Mouse (Mus musculus): ENCODE results near the gene Tmie.
"Not testable (repeated sequence)": the region's sequence is repeated elsewhere in the genome, so short reads cannot be mapped to it uniquely, and the experiment has no call there.

Tmie gene

DNA sequence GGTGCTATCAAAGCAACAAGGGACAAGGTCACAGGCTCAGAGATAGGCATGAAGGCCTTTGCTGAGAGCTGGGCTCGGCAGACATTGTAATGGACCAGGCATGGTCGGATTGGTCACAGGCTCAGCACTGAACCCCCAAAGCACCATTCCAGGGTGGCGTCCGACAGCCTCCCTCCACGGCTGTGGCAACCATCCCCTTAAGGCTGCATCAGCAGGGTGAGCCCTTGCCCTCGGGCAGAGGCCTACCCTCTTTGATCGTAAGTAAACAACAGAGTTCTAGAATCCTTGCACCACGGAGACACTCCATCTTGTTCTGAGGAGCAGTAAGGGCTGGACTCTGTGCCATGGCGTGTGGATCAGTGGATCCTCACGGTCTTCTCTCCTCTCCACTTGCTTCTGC, 35.7 kb downstream of the Tmie start, which contains the start of gene Prss46:
Gene Prss46 (plus strand): TSS at position 301 of the 400 bp plus-strand sequence.
- DNase-seq (ENCODE audit: extremely low read depth, insufficient read length, low spot score): no peak

DNA sequence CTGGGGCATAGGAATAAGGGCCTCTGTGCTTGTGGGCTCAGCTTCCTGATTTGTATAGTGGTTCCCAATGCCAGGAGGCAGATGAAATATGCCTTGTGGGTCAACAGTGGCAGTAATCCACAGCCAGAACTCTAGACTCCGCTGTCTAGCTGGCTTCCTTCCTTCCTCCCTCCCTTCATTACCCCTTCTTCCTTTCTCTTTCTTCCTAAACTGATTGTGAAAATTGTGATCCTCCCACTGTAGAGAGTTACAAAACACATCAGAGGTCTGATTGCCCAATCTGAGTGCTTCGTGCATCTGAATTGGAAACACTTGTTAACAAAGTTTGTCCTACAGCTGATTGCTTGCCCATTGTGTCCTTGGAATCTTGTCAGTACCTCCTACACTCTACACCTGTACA, 38.5 kb downstream of the Tmie start:
- no peak for DNase-seq (ENCODE audit: extremely low read depth, insufficient read length, low spot score)

DNA sequence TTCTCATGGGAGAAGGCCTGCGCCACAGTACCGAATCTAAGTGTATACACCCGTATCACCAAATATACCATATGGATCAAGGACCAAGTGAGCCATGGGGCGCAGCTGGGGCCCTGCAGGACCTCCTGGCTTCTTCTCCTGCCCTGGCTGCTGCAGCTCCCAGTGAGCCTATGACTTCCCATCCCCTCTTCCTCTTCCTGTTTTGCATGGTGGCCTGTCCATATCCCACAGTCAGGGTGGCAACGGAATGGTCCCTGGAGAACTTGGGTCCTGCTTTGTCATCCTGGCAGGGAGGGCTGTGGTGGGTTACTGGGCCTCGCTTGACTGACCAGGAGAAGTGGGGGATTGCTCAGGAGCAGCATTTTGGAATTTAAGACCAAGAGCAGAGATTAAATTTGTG, 39.0 kb downstream of the Tmie start:
- no peak for DNase-seq (ENCODE audit: extremely low read depth, insufficient read length, low spot score)

DNA sequence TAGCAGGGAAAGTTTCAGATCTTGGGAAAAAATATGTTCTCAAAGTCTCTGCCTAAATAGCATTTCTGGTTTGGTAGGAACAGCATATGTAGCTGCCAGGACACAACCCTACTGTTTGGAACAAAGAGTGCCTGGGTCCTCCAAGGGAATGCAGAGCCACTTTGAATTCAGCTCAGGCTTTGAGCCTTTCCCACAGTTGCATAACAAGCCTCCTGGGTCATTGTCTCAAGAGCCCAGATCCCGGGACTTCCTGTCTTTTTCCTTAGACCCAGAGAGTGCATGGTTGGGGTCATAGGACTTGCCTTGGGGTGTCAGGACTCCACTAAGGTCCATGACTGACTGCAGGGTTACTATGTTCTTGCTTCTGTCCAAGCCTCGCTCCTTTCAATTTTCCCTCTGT, 43.8 kb downstream of the Tmie start:
- DNase-seq (ENCODE audit: extremely low read depth, insufficient read length, low spot score): no peak

DNA sequence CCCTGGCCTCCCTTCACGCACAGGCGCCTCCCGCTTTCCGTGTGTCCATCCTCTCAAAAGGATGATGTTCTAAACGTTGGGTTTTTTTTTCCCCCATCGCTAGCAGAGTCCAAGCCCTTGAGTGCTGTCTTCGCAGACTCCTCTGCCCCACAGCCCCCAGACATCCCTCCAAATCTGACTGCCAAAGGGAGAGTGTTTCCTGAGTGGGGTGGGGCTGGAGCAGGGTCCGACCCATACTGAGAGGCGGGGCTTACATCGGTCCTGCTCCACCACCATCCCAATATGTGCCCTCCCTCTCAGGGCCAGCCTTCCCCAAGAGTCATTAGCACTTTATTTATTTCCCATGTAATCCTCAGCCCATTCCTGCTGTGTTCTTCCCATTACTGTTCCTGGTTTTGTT, 45.0 kb downstream of the Tmie start:
- no peak for DNase-seq (ENCODE audit: extremely low read depth, insufficient read length, low spot score)

DNA sequence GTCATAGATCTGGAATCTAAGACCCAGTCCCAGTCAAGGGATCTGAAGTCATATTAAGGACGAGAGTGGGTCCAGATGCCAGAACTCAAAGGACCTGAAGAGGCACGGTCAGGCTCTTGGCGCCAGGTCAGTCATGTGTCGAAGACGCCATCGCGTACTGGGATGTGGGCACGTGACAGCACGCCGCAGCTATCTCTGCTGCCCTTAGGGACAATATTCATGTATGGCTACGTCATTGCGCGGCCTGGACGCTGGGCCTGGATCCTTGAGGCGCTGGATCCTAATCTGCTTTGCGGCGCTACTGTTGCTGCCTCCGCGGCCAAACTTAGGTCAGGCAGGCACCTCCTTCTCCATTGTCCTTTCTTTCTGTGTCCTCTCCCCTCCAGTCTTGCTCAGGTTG, 45.5 kb downstream of the Tmie start, which contains the start of gene Prss45:
Gene Prss45 (plus strand): TSS at position 178 of the 400 bp plus-strand sequence.
- no peak for DNase-seq (ENCODE audit: extremely low read depth, insufficient read length, low spot score)

DNA sequence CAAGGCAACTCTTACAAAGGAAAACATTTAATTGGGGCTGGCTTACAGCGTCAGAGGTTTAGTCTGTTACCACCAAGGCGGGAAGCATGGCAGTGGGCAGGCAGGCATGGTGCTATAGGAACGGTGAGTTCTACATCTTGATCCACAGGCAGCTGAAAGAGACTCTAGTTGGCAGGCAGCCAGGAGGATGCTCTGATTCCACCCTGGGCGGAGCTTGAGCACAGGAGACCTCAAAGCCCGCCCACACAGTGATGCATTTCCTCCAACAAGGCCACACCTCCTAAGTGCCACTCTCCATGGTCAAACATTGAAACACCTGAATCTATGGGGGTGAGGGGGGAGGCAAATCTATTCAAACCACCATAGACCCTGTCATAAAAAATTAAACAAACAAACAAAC, 46.9 kb downstream of the Tmie start:
- no peak for DNase-seq (ENCODE audit: extremely low read depth, insufficient read length, low spot score)

DNA sequence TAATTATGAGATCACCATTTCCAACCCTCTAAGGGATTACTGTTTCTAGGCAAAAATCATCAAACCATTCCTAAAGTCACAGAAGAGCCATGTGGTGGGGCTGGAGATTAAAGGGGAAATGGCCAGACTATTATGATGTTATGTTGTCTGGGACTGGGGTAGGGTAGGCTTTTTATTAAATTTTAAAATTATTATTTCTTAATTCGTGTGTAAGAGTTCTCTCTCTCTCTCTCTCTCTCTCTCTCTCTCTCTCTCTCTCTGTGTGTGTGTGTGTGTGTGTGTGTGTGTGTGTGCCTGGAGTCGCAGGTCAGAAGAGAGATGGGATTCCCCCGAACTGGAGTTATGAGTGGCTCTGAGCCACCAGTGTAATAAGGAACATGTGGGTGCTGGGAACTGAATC, 53.5 kb downstream of the Tmie start, which contains the start of gene Prss43:
Gene Prss43 (plus strand): TSS at position 301 of the 400 bp plus-strand sequence.
- no peak for DNase-seq (ENCODE audit: extremely low read depth, insufficient read length, low spot score)

DNA sequence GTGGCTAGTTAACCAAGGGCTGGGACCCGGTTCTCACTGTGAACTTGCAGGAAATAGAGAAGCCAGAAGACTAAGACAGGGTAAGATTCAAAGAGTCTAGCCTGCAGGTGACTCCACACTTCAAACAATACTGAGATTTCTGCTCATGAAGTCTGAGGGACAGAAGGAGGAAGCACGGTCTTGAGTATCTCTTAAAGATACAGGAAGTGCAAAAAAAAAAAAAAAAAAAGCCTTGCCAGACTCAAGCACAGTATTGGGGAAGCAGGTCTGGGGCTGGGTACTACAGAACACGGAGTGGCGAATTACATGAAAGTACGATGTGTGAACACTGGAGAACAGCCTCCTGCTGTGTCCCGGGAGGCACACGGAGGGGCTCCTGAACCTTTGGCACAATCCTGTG, 54.1 kb downstream of the Tmie start:
- no peak for DNase-seq (ENCODE audit: extremely low read depth, insufficient read length, low spot score)

DNA sequence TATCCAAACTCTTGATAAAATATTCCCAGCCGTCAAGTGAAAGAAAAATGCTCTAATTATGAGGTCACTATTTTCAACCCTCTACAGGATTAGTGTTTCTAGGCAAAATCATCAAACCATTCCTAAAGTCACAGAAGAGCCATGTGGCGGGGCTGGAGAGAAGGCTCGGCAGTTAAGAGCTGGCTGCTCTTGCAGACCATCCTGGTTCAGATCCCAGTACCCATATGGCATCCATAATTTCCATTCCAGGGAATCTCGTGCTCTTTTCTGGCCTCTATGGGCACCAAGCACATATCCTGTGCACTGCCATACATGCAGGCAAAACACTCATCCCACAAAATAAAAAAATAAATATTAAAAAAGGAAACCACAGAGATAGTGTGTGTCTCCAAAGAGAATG, 54.5 kb downstream of the Tmie start:
- DNase-seq (ENCODE audit: extremely low read depth, insufficient read length, low spot score): no peak

DNA sequence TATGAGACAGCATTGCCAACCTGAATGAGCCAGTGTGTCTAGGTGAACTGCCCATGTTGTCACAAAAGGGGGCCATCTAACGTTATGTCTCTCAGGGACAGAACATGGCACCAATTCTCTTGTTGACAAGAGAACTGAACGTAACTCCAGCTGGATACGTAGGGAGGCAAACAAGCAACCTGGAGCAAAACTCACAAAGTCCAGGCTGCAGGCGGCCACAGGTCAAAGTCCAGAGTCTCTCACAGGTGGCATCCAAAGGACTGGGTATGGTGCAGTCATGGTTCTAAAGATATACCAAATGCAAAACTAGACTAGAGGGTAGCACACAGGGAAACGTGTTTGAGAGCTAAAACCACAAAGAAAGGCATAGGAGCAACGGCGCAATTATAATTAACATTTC, 58.5 kb downstream of the Tmie start:
- no peak for DNase-seq (ENCODE audit: extremely low read depth, insufficient read length, low spot score)

DNA sequence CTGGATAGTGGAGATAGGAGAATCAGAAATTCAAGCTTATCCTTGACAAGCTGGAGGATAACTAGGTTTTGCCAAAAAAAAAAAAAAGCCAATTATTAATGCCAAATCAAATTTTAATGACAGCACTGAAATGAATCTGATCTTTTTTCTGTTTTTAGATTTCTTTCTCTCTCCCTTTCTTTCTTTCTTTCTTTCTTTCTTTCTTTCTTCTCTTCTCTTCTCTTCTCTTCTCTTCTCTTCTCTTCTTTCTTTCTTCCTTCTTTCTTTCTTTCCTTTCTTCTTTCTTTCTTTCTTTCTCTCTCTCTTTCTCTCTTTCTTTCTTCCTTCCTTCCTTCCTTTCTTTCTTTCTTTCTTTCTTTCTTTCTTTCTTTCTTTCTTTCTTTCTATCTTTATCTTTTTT, 59.4 kb downstream of the Tmie start:
- DNase-seq (ENCODE audit: extremely low read depth, insufficient read length, low spot score): not testable (repeated sequence)

All from 3134 (cell line).